Mouse (Mus musculus) kidney, postnatal 36 days (tissue): ENCODE measurements around the gene Gm26741.
A peak's percentile ranks its signal among the peaks of the same experiment; 100 is the strongest.

Experiments
- DNase-seq, 2 experiments: peaks; one replicate each; pipeline ENCODE4 v3.0.0; 2021 to 2022; ENCODE audit warnings: mixed read lengths in 2 of 2

The Gm26741 gene

GRCm38 (mm10) chr10:52358467-52358866 lies at the start of gene Gm26741:
Gene Gm26741, plus strand, starts transcription at chr10:52358767.
- no peak for DNase-seq

- peak; percentile 74 to 87 for DNase-seq
These were observed 49.4 kb upstream of the Gm26741 start for GRCm38 (mm10) chr10:52309196-52309595.

GRCm38 (mm10) chr10:52319506-52320286 lies 38.9 kb upstream of the Gm26741 start:
- no peak for DNase-seq

GRCm38 (mm10) chr10:52321918-52322317 lies 36.6 kb upstream of the Gm26741 start:
- DNase-seq: no peak

GRCm38 (mm10) chr10:52331007-52331406 lies 27.6 kb upstream of the Gm26741 start:
- DNase-seq: peak; percentile 67 to 74

GRCm38 (mm10) chr10:52343324-52343723 lies 15.2 kb upstream of the Gm26741 start:
- DNase-seq: peak in 1 of 2 experiments; percentile 41

GRCm38 (mm10) chr10:52353184-52353583 lies 5.4 kb upstream of the Gm26741 start:
- peak in 1 of 2 experiments; percentile 41 for DNase-seq

- no peak for DNase-seq
These were observed 1.7 kb downstream of the Gm26741 start for GRCm38 (mm10) chr10:52360241-52360735.

GRCm38 (mm10) chr10:52360862-52361609 lies 2.5 kb downstream of the Gm26741 start:
- DNase-seq: peak; percentile 21 to 43

- DNase-seq: no peak
These were observed 9.8 kb downstream of the Gm26741 start for GRCm38 (mm10) chr10:52368376-52368775.

- DNase-seq: no peak
These were observed 15.3 kb downstream of the Gm26741 start for GRCm38 (mm10) chr10:52373834-52374233.

GRCm38 (mm10) chr10:52374651-52375050 lies 16.1 kb downstream of the Gm26741 start:
- peak in 1 of 2 experiments; percentile 69 for DNase-seq

GRCm38 (mm10) chr10:52376422-52376821 lies 17.9 kb downstream of the Gm26741 start:
- DNase-seq: no peak

- no peak for DNase-seq
These were observed 19.2 kb downstream of the Gm26741 start for GRCm38 (mm10) chr10:52377813-52378212.

GRCm38 (mm10) chr10:52381321-52381801 lies 22.8 kb downstream of the Gm26741 start:
- peak in 1 of 2 experiments; percentile 34 for DNase-seq

- peak; percentile 99 for DNase-seq
These were observed 23.5 kb downstream of the Gm26741 start, which contains the start of gene Gopc for GRCm38 (mm10) chr10:52381845-52382591. Gene Gopc, minus strand, starts transcription at chr10:52382124.

GRCm38 (mm10) chr10:52383022-52383421 lies 24.5 kb downstream of the Gm26741 start:
- peak in 1 of 2 experiments; percentile 35 for DNase-seq

GRCm38 (mm10) chr10:52383522-52383921 lies 25.0 kb downstream of the Gm26741 start:
- DNase-seq: no peak

- DNase-seq: peak; percentile 69 to 78
These were observed 26.4 kb downstream of the Gm26741 start for GRCm38 (mm10) chr10:52384823-52385610.

GRCm38 (mm10) chr10:52387192-52387591 lies 28.6 kb downstream of the Gm26741 start:
- DNase-seq: no peak

GRCm38 (mm10) chr10:52388922-52389430 lies 30.4 kb downstream of the Gm26741 start, which contains the start of gene Nepn:
Gene Nepn, plus strand, starts transcription at chr10:52388972.
- DNase-seq: no peak
